ENCODE assay signal across 7 mouse cellular contexts in genomic region chr4:44167397-44168121, GRCm38 (mm10).
DNase-seq lines count a peak whose midpoint lies in the region; ATAC-seq and TF ChIP-seq lines count a peak whose summit lies in the region.

No protein-coding gene starts in this region.

- H3K4me2 ChIP-seq in embryonic facial prominence, embryonic 11.5 days (ENCODE audit: low read depth, low read length), result peak overlapping the region; percentile 50
- peak overlapping the region; percentile 72 for H3K4me2 ChIP-seq in limb, embryonic 12.5 days
- H3K4me2 ChIP-seq in midbrain, embryonic 15.5 days, result peak overlapping the region; percentile 65

- peak overlapping the region; percentile 77 for H3K4me3 ChIP-seq in embryonic facial prominence, embryonic 11.5 days (ENCODE audit: low read depth, low read length)
- H3K4me3 ChIP-seq in kidney, adult 2 months (ENCODE audit: insufficient read depth, low read depth, low read length), result peak overlapping the region; percentile 62
- peak overlapping the region; percentile 70 for H3K4me3 ChIP-seq in limb, embryonic 12.5 days (replicated peaks)
- H3K4me3 ChIP-seq in midbrain, embryonic 15.5 days, result peak overlapping the region; percentile 88
- peak overlapping the region; percentile 67 for H3K4me3 ChIP-seq in spleen, adult 2 months (ENCODE audit: extremely low read depth, insufficient read depth, insufficient read length)

- peak; percentile 89 for ATAC-seq in embryonic facial prominence, embryonic 11.5 days (replicated peaks; ENCODE audit: insufficient number of reproducible peaks, low FRiP score, low TSS enrichment, low read depth)
- peak; percentile 90 for ATAC-seq in limb, embryonic 12.5 days (ENCODE audit: insufficient number of reproducible peaks, insufficient read depth, low FRiP score, low TSS enrichment, low read depth)
- ATAC-seq in midbrain, embryonic 15.5 days (replicated peaks), result peak; percentile 90

- peak; percentile 91 for DNase-seq in adrenal gland, postnatal 14 days
- peak; percentile 95 for DNase-seq in embryonic facial prominence, embryonic 11.5 days (ENCODE audit: low spot score)
- peak; percentile 85 to 90 for DNase-seq in heart, adult 18-20 months
- peak; percentile 91 for DNase-seq in kidney, adult 2 months
- peak; percentile 87 for DNase-seq in spleen, adult 2 months (ENCODE audit: low read depth in 1 of 2, low spot score in 2 of 2)

- H3K4me1 ChIP-seq in embryonic facial prominence, embryonic 11.5 days (ENCODE audit: control insufficient read depth, insufficient read depth, low read length), result peaks cover 3% of the 10 kb centered on the region; the same call in 1 of the 2 replicates
- H3K4me1 ChIP-seq in kidney, adult 2 months (ENCODE audit: control insufficient read depth, insufficient read depth, low read length), result peaks cover 3% of the 10 kb centered on the region; the same call in 1 of the 2 replicates
- H3K4me1 ChIP-seq in limb, embryonic 12.5 days (replicated peaks), result peaks cover 43% of the 10 kb centered on the region
- peaks cover 43% of the 10 kb centered on the region for H3K4me1 ChIP-seq in midbrain, embryonic 15.5 days
- H3K4me1 ChIP-seq in spleen, adult 2 months (ENCODE audit: control insufficient read depth, insufficient read depth, insufficient read length), result peaks cover 4% of the 10 kb centered on the region; the same call in 1 of the 2 replicates

- peak overlapping the region; percentile 93 for H3K9ac ChIP-seq in embryonic facial prominence, embryonic 11.5 days (replicated peaks; ENCODE audit: low read length)
- H3K9ac ChIP-seq in limb, embryonic 12.5 days (replicated peaks), result peak overlapping the region; percentile 90
- peak overlapping the region; percentile 93 for H3K9ac ChIP-seq in midbrain, embryonic 15.5 days

- no peaks in the 10 kb centered on the region for H3K9me3 ChIP-seq in embryonic facial prominence, embryonic 11.5 days (replicated peaks; ENCODE audit: control insufficient read depth, low read length)
- no peaks in the 10 kb centered on the region for H3K9me3 ChIP-seq in limb, embryonic 12.5 days
- no peaks in the 10 kb centered on the region for H3K9me3 ChIP-seq in midbrain, embryonic 15.5 days

- H3K27ac ChIP-seq in embryonic facial prominence, embryonic 11.5 days (replicated peaks; ENCODE audit: low read depth, low read length), result peak overlapping the region; percentile 100
- H3K27ac ChIP-seq in kidney, adult 2 months (ENCODE audit: insufficient read depth, low read depth, low read length), result peak overlapping the region; percentile 61
- H3K27ac ChIP-seq in limb, embryonic 12.5 days, result peak overlapping the region; percentile 99
- peak overlapping the region; percentile 98 for H3K27ac ChIP-seq in midbrain, embryonic 15.5 days
- peak overlapping the region; percentile 96 for H3K27ac ChIP-seq in spleen, adult 2 months (ENCODE audit: insufficient read depth, low read length)

- H3K36me3 ChIP-seq in embryonic facial prominence, embryonic 11.5 days (replicated peaks; ENCODE audit: control insufficient read depth, insufficient read depth, low read depth, low read length), result no peaks in the 10 kb centered on the region
- H3K36me3 ChIP-seq in kidney, adult 2 months (ENCODE audit: control insufficient read depth, insufficient read depth, low read length), result no peaks in the 10 kb centered on the region
- H3K36me3 ChIP-seq in limb, embryonic 12.5 days, result no peaks in the 10 kb centered on the region
- no peaks in the 10 kb centered on the region for H3K36me3 ChIP-seq in midbrain, embryonic 15.5 days (replicated peaks)
- no peaks in the 10 kb centered on the region for H3K36me3 ChIP-seq in spleen, adult 2 months (ENCODE audit: control insufficient read depth, insufficient read depth, low read length)

- no peak for TF ChIP-seq POLR2A in kidney, adult 2 months (IDR thresholded peaks at IDR 0.05; ENCODE audit: low read depth, low read length)
- peak; percentile 13 for TF ChIP-seq POLR2A in spleen, adult 2 months (IDR thresholded peaks at IDR 0.05; ENCODE audit: low read depth, low read length)

- H3K27me3 ChIP-seq in embryonic facial prominence, embryonic 11.5 days (ENCODE audit: control insufficient read depth, insufficient read depth, low read length), result no peaks in the 10 kb centered on the region
- H3K27me3 ChIP-seq in kidney, adult 2 months (replicated peaks; ENCODE audit: control insufficient read depth, insufficient read depth, low read length), result no peaks in the 10 kb centered on the region
- no peaks in the 10 kb centered on the region for H3K27me3 ChIP-seq in limb, embryonic 12.5 days
- H3K27me3 ChIP-seq in midbrain, embryonic 15.5 days (replicated peaks), result no peaks in the 10 kb centered on the region
- H3K27me3 ChIP-seq in spleen, adult 2 months (ENCODE audit: control insufficient read depth, insufficient read depth, low read length), result no peaks in the 10 kb centered on the region

- no peak for TF ChIP-seq CTCF in kidney, adult 2 months (conservative IDR thresholded peaks at IDR 0.05; ENCODE audit: insufficient read depth, insufficient read length, low read depth, low read length)
- TF ChIP-seq CTCF in spleen, adult 2 months (IDR thresholded peaks at IDR 0.05; ENCODE audit: extremely low read depth, insufficient read depth, insufficient read length, insufficient replicate concordance), result no peak

- under 1% methylated on average over 85 of the region's 95 CpGs for WGBS in embryonic facial prominence, embryonic 11.5 days
- WGBS in kidney, adult 2 months, result under 1% methylated on average over 89 of the region's 95 CpGs
- WGBS in limb, embryonic 12.5 days, result 1% methylated on average over 84 of the region's 95 CpGs
- under 1% methylated on average over 84 of the region's 95 CpGs for WGBS in midbrain, embryonic 15.5 days
- under 1% methylated on average over 76 of the region's 95 CpGs for WGBS in spleen, adult 2 months

Comparison
In these comparisons a context has a peak if more than half of its experiments do, and no peak if none do; other contexts are left out.
1. Peak in every context shown above with its lines: DNase-seq, ATAC-seq, H3K4me3 ChIP-seq and H3K27ac ChIP-seq.